Mouse (Mus musculus) cortical plate, adult 2 months (tissue): ENCODE results near the gene Fam129a. TPM values are rescaled to one million over a fixed set of nuclear protein-coding genes. Genes with fewer than 3 reads are reported as not detected.

Source experiments
- H3K27ac ChIP-seq: fragments of 200-500 bp; 2 replicates; pipeline ENCODE4 v1.5.1; 2012; ENCODE audit warnings: low read length, control low read depth, inconsistent platforms; ENCODE audit not compliant: insufficient read depth
- H3K4me1 ChIP-seq: fragments of 200-500 bp; 2 replicates; pipeline ENCODE4 v1.6.1; 2011; ENCODE audit warnings: low read length; ENCODE audit not compliant: control insufficient read depth, insufficient read depth
- H3K4me3 ChIP-seq: fragments of 200-500 bp; 2 replicates; pipeline ENCODE4 v1.5.1; 2011; ENCODE audit warnings: mild to moderate bottlenecking, low read length, control low read depth; ENCODE audit not compliant: insufficient read depth
- CTCF ChIP-seq: fragments of 200-500 bp; IDR thresholded peaks from 2 replicates; pipeline ENCODE4 v1.5.1; 2011; ENCODE audit warnings: mild to moderate bottlenecking, control low read depth, low read length; ENCODE audit not compliant: insufficient read depth; ENCODE audit errors: extremely low read depth
- POLR2A ChIP-seq: fragments of 200-500 bp; IDR thresholded peaks from 2 replicates; pipeline ENCODE4 v1.6.1; 2011; ENCODE audit warnings: mild to moderate bottlenecking, low read length, control low read depth; ENCODE audit not compliant: insufficient read depth; ENCODE audit errors: extremely low read depth
- polyA plus RNA-seq: library from polyadenylated mRNA; depleted of rRNA; stranded (reverse); fragments of >200 nt; gene quantifications from 2 replicates; pipeline ENCODE4 v1.2.3, GENCODE M21; 2012

Gene Fam129a
- polyA plus RNA-seq, 1 experiment, result 1.6 TPM

GRCm38 (mm10) chr1:151706397-151706752 is 135.4 kb downstream of the Fam129a start:
- no peak overlapping the region for H3K27ac ChIP-seq
- H3K4me3 ChIP-seq, result no peak overlapping the region
- 0 out of 2 replicates have a peak, but pooled peaks cover 1% of the 10 kb centered on the region for H3K4me1 ChIP-seq
- TF ChIP-seq CTCF (no peak), POLR2A (no peak)

DNA sequence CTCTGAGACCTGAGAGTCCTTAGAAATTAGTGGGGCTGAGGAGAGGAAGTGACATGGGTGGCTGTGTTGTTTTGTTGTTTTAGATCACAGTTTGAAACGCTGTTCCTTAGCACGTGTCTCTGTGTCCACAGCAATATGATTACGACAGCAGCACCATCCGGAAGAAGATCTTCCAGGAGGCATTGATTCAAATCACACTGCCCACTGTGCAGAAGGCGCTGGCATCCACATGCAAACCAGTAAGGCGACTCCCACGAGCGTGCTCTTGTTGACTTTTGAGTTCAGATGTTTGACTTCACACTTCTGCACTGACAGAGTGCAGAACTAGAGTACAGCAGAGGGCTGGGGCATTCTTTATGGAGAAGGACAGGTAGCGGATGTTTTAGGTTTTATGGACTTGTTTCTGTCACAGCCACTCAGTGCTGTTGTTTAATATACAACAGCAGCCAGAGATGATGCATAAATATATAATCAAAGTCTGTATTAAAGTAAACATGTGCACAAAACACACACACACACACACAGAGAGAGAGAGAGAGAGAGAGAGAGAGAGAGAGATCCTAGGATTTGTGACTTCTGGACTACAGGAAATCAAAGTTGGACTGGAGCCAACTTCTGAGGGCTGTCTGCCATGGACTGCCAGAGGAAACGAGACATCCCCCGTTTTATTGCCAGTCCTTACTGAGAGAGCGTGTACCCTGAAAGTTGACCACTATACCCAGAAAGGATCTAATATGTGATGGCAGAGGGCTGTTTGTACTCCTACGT is 138.2 kb downstream of the Fam129a start:
- TF ChIP-seq POLR2A, result no peak
- Histone ChIP-seq H3K27ac (no peak overlapping the region), H3K4me1 (0 out of 2 replicates have a peak, but pooled peaks cover 1% of the 10 kb centered on the region), H3K4me3 (no peak overlapping the region)

- Histone ChIP-seq H3K27ac (no peak overlapping the region), H3K4me3 (no peak overlapping the region), H3K4me1 (0 out of 2 replicates have a peak, but pooled peaks cover 1% of the 10 kb centered on the region)
- TF ChIP-seq CTCF, result no peak
- no peak for TF ChIP-seq POLR2A
These were observed 138.7 kb downstream of the Fam129a start for GRCm38 (mm10) chr1:151709734-151710022.

DNA sequence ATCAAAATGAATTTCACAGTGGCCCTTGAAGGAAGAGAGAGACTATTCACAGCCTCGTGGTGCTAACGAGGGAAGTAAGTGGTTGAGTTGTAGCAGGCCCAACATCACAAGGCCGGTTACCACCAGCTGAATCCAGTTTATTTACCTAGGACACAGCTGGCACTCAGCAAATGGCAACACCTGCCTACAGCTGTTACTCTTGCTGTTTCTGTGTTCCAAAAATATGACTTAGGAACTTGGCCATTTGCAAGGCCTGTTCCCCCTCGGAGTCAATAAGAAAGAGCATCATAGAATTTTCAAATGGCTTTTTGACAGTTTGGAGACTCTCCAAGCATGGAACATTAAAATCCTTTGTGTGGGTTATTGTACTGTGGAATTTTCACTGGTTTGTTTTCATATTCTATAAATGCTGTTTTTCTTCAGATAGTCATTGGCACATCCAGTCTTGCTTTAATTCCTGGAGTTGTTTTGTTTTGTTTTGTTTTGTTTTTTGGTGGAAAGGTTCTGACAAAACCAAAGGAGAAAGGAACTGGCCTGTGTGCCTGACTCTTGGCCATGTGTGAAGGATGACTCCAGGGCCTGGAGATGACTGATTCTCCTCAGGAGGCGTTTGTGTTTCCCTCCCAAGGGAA is 139.6 kb downstream of the Fam129a start:
- H3K4me1 ChIP-seq, result 0 out of 2 replicates have a peak, but pooled peaks cover 1% of the 10 kb centered on the region
- TF ChIP-seq POLR2A (no peak), CTCF (no peak)
- no peak overlapping the region for H3K4me3 ChIP-seq
- no peak overlapping the region for H3K27ac ChIP-seq

DNA sequence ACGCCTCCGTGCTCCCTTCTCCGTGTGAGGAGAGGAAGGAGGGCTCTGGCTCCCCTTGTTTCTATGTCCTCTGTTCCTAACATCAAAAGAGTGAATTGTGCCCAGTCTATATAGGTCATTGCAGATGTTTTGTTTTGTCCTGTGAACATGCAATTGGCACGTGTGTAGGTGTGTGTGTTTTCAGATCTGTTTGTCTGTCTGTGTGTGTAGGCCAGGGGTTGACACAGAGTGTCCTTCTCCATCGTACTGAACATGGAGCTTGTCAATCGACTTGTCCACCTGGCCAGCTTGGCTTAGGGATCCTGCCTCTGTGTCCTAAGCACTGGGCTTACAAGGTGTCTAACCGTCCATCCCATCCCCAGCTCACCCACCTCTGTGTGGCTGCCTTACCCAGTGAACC is 140.1 kb downstream of the Fam129a start:
- no peak for TF ChIP-seq POLR2A
- no peak for TF ChIP-seq CTCF
- Histone ChIP-seq H3K4me3 (no peak overlapping the region), H3K4me1 (0 out of 2 replicates have a peak, but pooled peaks cover 1% of the 10 kb centered on the region), H3K27ac (no peak overlapping the region)

GRCm38 (mm10) chr1:151712664-151713063 is 141.7 kb downstream of the Fam129a start:
- Histone ChIP-seq H3K4me3 (no peak overlapping the region), H3K4me1 (0 out of 2 replicates have a peak, but pooled peaks cover 1% of the 10 kb centered on the region), H3K27ac (no peak overlapping the region)
- TF ChIP-seq POLR2A, result no peak
- no peak for TF ChIP-seq CTCF

DNA sequence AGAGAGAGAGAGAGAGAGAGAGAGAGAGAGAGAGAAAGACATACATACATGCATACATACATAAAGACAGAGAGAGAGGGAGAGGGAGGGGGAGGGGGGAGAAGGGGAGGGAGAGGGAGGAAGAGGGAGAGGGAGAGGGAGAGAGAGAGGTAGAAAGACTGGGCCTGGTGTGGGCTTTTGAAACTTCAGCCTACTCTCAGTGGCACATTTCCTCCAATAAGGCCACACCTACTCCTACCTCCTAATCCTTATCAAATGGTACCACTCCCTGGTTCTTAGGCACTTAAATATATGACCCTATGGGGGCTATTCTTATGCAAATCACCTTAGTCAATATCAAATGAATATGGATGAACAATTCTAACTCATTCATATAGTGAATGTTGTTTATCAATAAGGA is 142.6 kb downstream of the Fam129a start:
- no peak overlapping the region for H3K4me3 ChIP-seq
- 0 out of 2 replicates have a peak, but pooled peaks cover 1% of the 10 kb centered on the region for H3K4me1 ChIP-seq
- TF ChIP-seq CTCF (no peak), POLR2A (no peak)
- H3K27ac ChIP-seq, result no peak overlapping the region

DNA sequence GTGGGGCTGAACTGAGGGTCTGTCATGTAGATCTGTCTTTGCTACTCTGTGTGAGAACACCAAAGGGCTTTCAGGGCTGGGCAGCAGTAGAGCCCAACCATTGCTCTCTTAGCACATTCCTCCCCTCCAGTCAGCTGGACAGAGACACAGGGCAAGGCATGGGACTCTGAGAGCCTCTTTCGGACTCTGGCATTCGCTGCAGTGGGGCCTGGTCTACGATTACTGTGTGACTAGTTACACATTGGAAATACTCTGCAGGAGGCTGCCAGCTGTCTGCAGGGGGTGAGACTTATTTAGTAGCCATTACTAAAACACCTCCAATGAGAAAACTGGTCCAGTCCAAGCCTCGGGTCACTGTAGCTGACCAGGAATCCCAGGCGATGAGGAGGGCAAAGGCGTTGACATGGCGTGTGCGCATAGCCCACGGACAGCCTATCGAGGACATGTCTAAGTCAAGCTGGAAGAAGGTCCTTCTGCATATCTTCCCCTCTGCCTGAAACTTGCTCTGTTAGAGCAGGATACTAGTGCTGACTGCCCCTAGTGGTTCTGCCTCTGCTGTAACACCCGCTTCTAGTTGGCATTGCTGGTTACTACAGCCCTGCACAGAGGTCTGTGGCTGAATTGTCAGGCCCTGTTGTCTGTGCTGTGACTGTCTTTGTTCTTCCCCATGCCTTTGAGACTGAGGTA is 145.2 kb downstream of the Fam129a start:
- Histone ChIP-seq H3K4me1 (no peaks in the 10 kb centered on the region), H3K4me3 (no peak overlapping the region), H3K27ac (no peak overlapping the region)
- 0 out of 2 replicates have a peak, but pooled peaks have one; percentile 4 for TF ChIP-seq CTCF
- TF ChIP-seq POLR2A, result no peak

GRCm38 (mm10) chr1:151717624-151718023 is 146.6 kb downstream of the Fam129a start:
- TF ChIP-seq CTCF, result no peak
- no peak for TF ChIP-seq POLR2A
- no peak overlapping the region for H3K4me3 ChIP-seq
- H3K27ac ChIP-seq, result no peak overlapping the region
- H3K4me1 ChIP-seq, result no peaks in the 10 kb centered on the region

DNA sequence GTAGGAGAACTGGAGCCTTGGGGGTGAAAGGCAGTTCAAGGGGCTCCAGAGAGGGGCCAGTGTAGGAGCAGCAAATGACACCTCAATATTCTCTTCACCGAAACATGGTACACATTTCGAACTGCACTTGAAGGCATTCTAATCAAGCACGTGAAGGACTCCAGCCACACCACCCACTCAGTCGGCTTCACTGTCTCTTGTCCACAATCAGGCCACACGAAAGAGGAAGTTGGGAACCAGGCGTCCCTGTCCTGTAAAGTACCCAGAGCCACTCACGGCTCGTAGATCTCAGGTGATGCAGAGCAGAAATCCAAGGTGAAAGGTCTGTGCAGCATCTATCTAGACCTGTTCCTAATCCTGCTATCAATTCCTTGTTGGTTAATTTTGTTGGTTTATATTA is 147.6 kb downstream of the Fam129a start:
- no peak for TF ChIP-seq CTCF
- no peak for TF ChIP-seq POLR2A
- Histone ChIP-seq H3K4me1 (no peaks in the 10 kb centered on the region), H3K27ac (no peak overlapping the region), H3K4me3 (no peak overlapping the region)

DNA sequence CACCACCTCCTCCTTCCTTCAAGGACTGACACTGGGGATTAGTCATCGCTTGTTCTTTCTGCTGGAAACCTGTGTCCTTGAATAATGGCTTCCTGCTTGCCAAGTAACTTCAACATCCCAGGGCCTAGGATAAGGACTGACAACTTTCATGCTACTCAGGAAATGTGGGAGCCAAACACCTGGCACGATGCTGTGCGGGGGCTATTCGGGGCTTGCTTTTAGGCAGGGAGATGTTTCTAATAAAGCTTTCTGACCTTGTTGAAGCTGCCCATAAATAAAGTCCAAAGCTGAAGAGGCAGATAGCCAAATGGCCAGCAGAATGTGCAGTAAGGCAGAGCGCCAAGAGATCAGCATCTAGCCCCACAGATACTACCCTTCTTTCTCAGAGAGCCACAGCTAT is 148.9 kb downstream of the Fam129a start:
- no peaks in the 10 kb centered on the region for H3K4me1 ChIP-seq
- TF ChIP-seq CTCF (no peak), POLR2A (no peak)
- H3K27ac ChIP-seq, result no peak overlapping the region
- H3K4me3 ChIP-seq, result no peak overlapping the region
